Comparison of ENCODE assay signal across 11 mouse cellular contexts in genomic region chr13:30524961-30525360, GRCm38 (mm10). TPM values are rescaled to one million over a fixed set of nuclear protein-coding genes. Genes with fewer than 3 reads are reported as not detected.
A peak's percentile ranks its signal among the peaks of the same experiment; 100 is the strongest.
DNase-seq lines count a peak whose midpoint lies in the region; ATAC-seq lines count a peak whose summit lies in the region.
"Had no signal": no experiment of that assay in that cellular context is flagged by ENCODE, and none has a peak within 500 bp of the region (broad histone marks: within the 10 kb centered on the region; RNA-seq: fewer than 3 reads in every experiment).

No protein-coding gene starts in this region.

- DNase-seq in heart, adult 11 months, result peak; percentile 97
- DNase-seq in brain, adult 2 months (ENCODE audit: low read depth, low spot score), result peak; percentile 16
- peak; percentile 16 to 38 for DNase-seq in gastrocnemius, adult 8-10 months (ENCODE audit: low spot score in 2 of 2)
- peak; percentile 41 for DNase-seq in heart, postnatal 4 days
- DNase-seq in ovary, postnatal 14 days (ENCODE audit: low spot score), result no peak
- no peak for DNase-seq in right cerebral cortex, postnatal 25 days
- DNase-seq: cerebellum, adult 9-10 months had no signal

- WGBS in heart, embryonic 11.5 days (ENCODE audit: insufficient replicate concordance), result 88% methylated on average over 8 of the region's 8 CpGs
- WGBS in midbrain, embryonic 13.5 days, result 91% methylated on average over 8 of the region's 8 CpGs

- no peak for ATAC-seq in heart, embryonic 11.5 days (replicated peaks; ENCODE audit: insufficient number of reproducible peaks, low FRiP score, low TSS enrichment)
- no peak for ATAC-seq in midbrain, embryonic 13.5 days

- H3K4me2 ChIP-seq in heart, embryonic 11.5 days, result no peak overlapping the region
- no peak overlapping the region for H3K4me2 ChIP-seq in midbrain, embryonic 13.5 days (replicated peaks)
- H3K4me2 ChIP-seq: hindbrain, embryonic 14.5 days; liver, embryonic 11.5 days had no signal

- no peak overlapping the region for H3K4me3 ChIP-seq in heart, embryonic 11.5 days (ENCODE audit: low read depth, low read length)
- H3K4me3 ChIP-seq in midbrain, embryonic 13.5 days (replicated peaks), result no peak overlapping the region

- H3K9me3 ChIP-seq in heart, embryonic 11.5 days (replicated peaks; ENCODE audit: control insufficient read depth, low read length), result 0 out of 2 replicates have a peak, but pooled peaks cover 2% of the 10 kb centered on the region
- 0 out of 2 replicates have a peak, but pooled peaks cover 2% of the 10 kb centered on the region for H3K9me3 ChIP-seq in midbrain, embryonic 13.5 days

- H3K9ac ChIP-seq in heart, embryonic 11.5 days (ENCODE audit: low read depth, low read length), result no peak overlapping the region
- no peak overlapping the region for H3K9ac ChIP-seq in midbrain, embryonic 13.5 days (replicated peaks)
- H3K9ac ChIP-seq: hindbrain, embryonic 14.5 days had no signal

- no peaks in the 10 kb centered on the region for H3K36me3 ChIP-seq in heart, embryonic 11.5 days (ENCODE audit: control insufficient read depth, insufficient read depth, low read length)
- no peaks in the 10 kb centered on the region for H3K36me3 ChIP-seq in midbrain, embryonic 13.5 days

- no peaks in the 10 kb centered on the region for H3K27me3 ChIP-seq in heart, embryonic 11.5 days (ENCODE audit: control insufficient read depth, insufficient read depth, low read length)
- H3K27me3 ChIP-seq in midbrain, embryonic 13.5 days, result no peaks in the 10 kb centered on the region

- H3K4me1 ChIP-seq in heart, embryonic 11.5 days (ENCODE audit: control insufficient read depth, insufficient read depth, low read length), result no peaks in the 10 kb centered on the region
- no peaks in the 10 kb centered on the region for H3K4me1 ChIP-seq in midbrain, embryonic 13.5 days (replicated peaks)

- H3K27ac ChIP-seq in heart, embryonic 11.5 days (ENCODE audit: low read depth, low read length), result no peak overlapping the region
- no peak overlapping the region for H3K27ac ChIP-seq in midbrain, embryonic 13.5 days
- H3K27ac ChIP-seq: hindbrain, embryonic 14.5 days had no signal

RNA-seq across cellular contexts. Expression of gene Uqcrfs1, which starts 20.2 kb away (rescaled TPM):
- 483 and 531 TPM in 2 replicates for polyA plus RNA-seq in heart, embryonic 11.5 days (2014; fragmentation: Nextera tagmentation; extraction: Ambion mirVana)
- total RNA-seq in gastrocnemius, adult 8-10 months (2022), result 100 to 1,000 TPM; 462 to 488 (median 468) TPM
- total RNA-seq in heart, postnatal 4 days (2021), result 100 to 1,000 TPM; 718 to 749 TPM
- polyA plus RNA-seq in midbrain, embryonic 13.5 days (2015; fragmentation: Nextera tagmentation; extraction: Ambion mirVana), result 268 and 283 TPM in 2 replicates

Comparison
In these comparisons a context has a peak if more than half of its experiments do, and no peak if none do; other contexts are left out.
1. DNase-seq: peak in heart, adult 11 months (single experiment), brain, adult 2 months (single experiment), gastrocnemius, adult 8-10 months (2 of 2) and heart, postnatal 4 days (single experiment); none in ovary, postnatal 14 days (single experiment) and right cerebral cortex, postnatal 25 days (single experiment).